22 mouse cellular contexts compared by ENCODE assay signal in genomic region chr1:57684387-57685162, GRCm38 (mm10).
DNase-seq lines count a peak whose midpoint lies in the region; ATAC-seq lines count a peak whose summit lies in the region.
"Had no signal": no experiment of that assay in that cellular context is flagged by ENCODE, and none has a peak within 500 bp of the region (broad histone marks: within the 10 kb centered on the region; RNA-seq: fewer than 3 reads in every experiment).

No protein-coding gene starts in this region.

- H3K4me2 ChIP-seq in limb, embryonic 13.5 days (replicated peaks): peak overlapping the region; percentile 9; the same call in 1 of the 2 replicates
- H3K4me2 ChIP-seq in embryonic facial prominence, embryonic 15.5 days (replicated peaks): no peak overlapping the region
- H3K4me2 ChIP-seq in stomach, embryonic 16.5 days (ENCODE audit: low read depth, low read length): peak overlapping the region; percentile 8; the same call in 1 of the 2 replicates
- H3K4me2 ChIP-seq in liver, embryonic 11.5 days: no peak overlapping the region
- H3K4me2 ChIP-seq: heart, embryonic 13.5 days; hindbrain, embryonic 13.5 days; intestine, embryonic 15.5 days; kidney, embryonic 15.5 days; liver, embryonic 15.5 days; midbrain, embryonic 15.5 days had no signal

- H3K4me3 ChIP-seq in limb, embryonic 13.5 days: no peak overlapping the region
- no peak overlapping the region for H3K4me3 ChIP-seq in limb, embryonic 10.5 days
- H3K4me3 ChIP-seq in embryonic facial prominence, embryonic 15.5 days (replicated peaks): no peak overlapping the region
- H3K4me3 ChIP-seq in stomach, embryonic 16.5 days (replicated peaks; ENCODE audit: low read length): no peak overlapping the region
- H3K4me3 ChIP-seq in liver, embryonic 11.5 days (ENCODE audit: low read depth, low read length): no peak overlapping the region
- H3K4me3 ChIP-seq: heart, embryonic 13.5 days; hindbrain, embryonic 13.5 days; intestine, embryonic 15.5 days; kidney, embryonic 15.5 days; layer of hippocampus, adult 2 months; liver, embryonic 15.5 days; megakaryocyte, embryonic 14.5 days; midbrain, embryonic 15.5 days had no signal

- no peaks in the 10 kb centered on the region for H3K9me3 ChIP-seq in limb, embryonic 13.5 days
- no peaks in the 10 kb centered on the region for H3K9me3 ChIP-seq in limb, embryonic 10.5 days (replicated peaks)
- no peaks in the 10 kb centered on the region for H3K9me3 ChIP-seq in embryonic facial prominence, embryonic 15.5 days (replicated peaks)
- H3K9me3 ChIP-seq in stomach, embryonic 16.5 days (replicated peaks; ENCODE audit: control insufficient read depth, low read length): peaks cover 3% of the 10 kb centered on the region; the same call in 1 of the 2 replicates
- no peaks in the 10 kb centered on the region for H3K9me3 ChIP-seq in liver, embryonic 11.5 days (ENCODE audit: control insufficient read depth, low read length)
- H3K9me3 ChIP-seq: hindbrain, embryonic 13.5 days; intestine, embryonic 15.5 days; kidney, embryonic 15.5 days; liver, embryonic 15.5 days; midbrain, embryonic 15.5 days had no signal

- no peaks in the 10 kb centered on the region for H3K36me3 ChIP-seq in limb, embryonic 13.5 days
- H3K36me3 ChIP-seq in limb, embryonic 10.5 days: no peaks in the 10 kb centered on the region
- H3K36me3 ChIP-seq in embryonic facial prominence, embryonic 15.5 days: no peaks in the 10 kb centered on the region
- no peaks in the 10 kb centered on the region for H3K36me3 ChIP-seq in stomach, embryonic 16.5 days (ENCODE audit: control insufficient read depth, insufficient read depth, low read length)
- no peaks in the 10 kb centered on the region for H3K36me3 ChIP-seq in liver, embryonic 11.5 days (ENCODE audit: control insufficient read depth, insufficient read depth, low read length)
- H3K36me3 ChIP-seq: heart, embryonic 13.5 days; hindbrain, embryonic 13.5 days; intestine, embryonic 15.5 days; kidney, embryonic 15.5 days; liver, embryonic 15.5 days; midbrain, embryonic 15.5 days had no signal

- ATAC-seq in limb, embryonic 13.5 days (ENCODE audit: low FRiP score, low read depth): peak; percentile 59; the same call in 1 of the 2 replicates
- no peak; the same call in 1 of the 2 replicates for ATAC-seq in embryonic facial prominence, embryonic 15.5 days (ENCODE audit: insufficient number of reproducible peaks, low FRiP score, low TSS enrichment, low read depth)
- no peak for ATAC-seq in stomach, embryonic 16.5 days (ENCODE audit: insufficient read depth, low FRiP score)
- ATAC-seq in liver, embryonic 11.5 days (replicated peaks; ENCODE audit: low FRiP score): no peak
- ATAC-seq: forebrain, embryonic 14.5 days; intestine, embryonic 15.5 days; midbrain, embryonic 15.5 days had no signal

- H3K9ac ChIP-seq in limb, embryonic 13.5 days: no peak overlapping the region
- H3K9ac ChIP-seq in embryonic facial prominence, embryonic 15.5 days: no peak overlapping the region
- no peak overlapping the region for H3K9ac ChIP-seq in stomach, embryonic 16.5 days (ENCODE audit: low read length)
- no peak overlapping the region for H3K9ac ChIP-seq in liver, embryonic 11.5 days (ENCODE audit: low read depth, low read length)
- H3K9ac ChIP-seq: heart, embryonic 13.5 days; hindbrain, embryonic 13.5 days; intestine, embryonic 15.5 days; kidney, embryonic 15.5 days; liver, embryonic 15.5 days; midbrain, embryonic 15.5 days had no signal

- no peaks in the 10 kb centered on the region for H3K27me3 ChIP-seq in limb, embryonic 13.5 days
- H3K27me3 ChIP-seq in limb, embryonic 10.5 days (ENCODE audit: low read depth, poor library complexity, severe bottlenecking): no peaks in the 10 kb centered on the region
- no peaks in the 10 kb centered on the region for H3K27me3 ChIP-seq in embryonic facial prominence, embryonic 15.5 days
- no peaks in the 10 kb centered on the region for H3K27me3 ChIP-seq in stomach, embryonic 16.5 days (ENCODE audit: control insufficient read depth, insufficient read depth, low read length)
- H3K27me3 ChIP-seq in liver, embryonic 11.5 days (replicated peaks; ENCODE audit: control insufficient read depth, insufficient read depth, low read length): no peaks in the 10 kb centered on the region
- H3K27me3 ChIP-seq: heart, embryonic 13.5 days; hindbrain, embryonic 13.5 days; intestine, embryonic 15.5 days; kidney, embryonic 15.5 days; liver, embryonic 15.5 days; megakaryocyte, embryonic 14.5 days; midbrain, embryonic 15.5 days had no signal

- WGBS in limb, embryonic 13.5 days: 38% methylated on average over 14 of the region's 14 CpGs
- 76% methylated on average over 14 of the region's 14 CpGs for WGBS in limb, embryonic 10.5 days
- 33% methylated on average over 14 of the region's 14 CpGs for WGBS in embryonic facial prominence, embryonic 15.5 days
- WGBS in stomach, embryonic 16.5 days: 62% methylated on average over 14 of the region's 14 CpGs
- WGBS in liver, embryonic 11.5 days: 78% methylated on average over 14 of the region's 14 CpGs

- DNase-seq in gastrocnemius, postnatal 10 days: peak; percentile 13
- DNase-seq in gastrocnemius, adult 8-10 months (ENCODE audit: low spot score in 2 of 2): no peak
- no peak for DNase-seq in limb, embryonic 10.5 days (ENCODE audit: low spot score)
- DNase-seq in liver, embryonic 11.5 days (ENCODE audit: low spot score): no peak
- DNase-seq: adrenal gland, postnatal 10 days; cerebellum, adult 11-12 months; left cerebral cortex, postnatal 4 days; lung, postnatal 14 days; right cerebral cortex, adult 18-20 months; thymus, postnatal 14 days had no signal

- peak overlapping the region; percentile 69 for H3K27ac ChIP-seq in limb, embryonic 13.5 days
- no peak overlapping the region for H3K27ac ChIP-seq in limb, embryonic 10.5 days
- H3K27ac ChIP-seq in embryonic facial prominence, embryonic 15.5 days (replicated peaks): peak overlapping the region; percentile 56; the same call in 1 of the 2 replicates
- H3K27ac ChIP-seq in stomach, embryonic 16.5 days (ENCODE audit: low read length): peak overlapping the region; percentile 33; the same call in 1 of the 2 replicates
- H3K27ac ChIP-seq in liver, embryonic 11.5 days (ENCODE audit: low read depth, low read length): no peak overlapping the region
- H3K27ac ChIP-seq: heart, embryonic 13.5 days; hindbrain, embryonic 13.5 days; intestine, embryonic 15.5 days; kidney, embryonic 15.5 days; layer of hippocampus, adult 2 months; liver, embryonic 15.5 days; midbrain, embryonic 15.5 days had no signal

- peaks cover 13% of the 10 kb centered on the region for H3K4me1 ChIP-seq in limb, embryonic 13.5 days
- peaks cover 8% of the 10 kb centered on the region; the same call in 1 of the 2 replicates for H3K4me1 ChIP-seq in limb, embryonic 10.5 days
- 0 out of 2 replicates have a peak, but pooled peaks cover 6% of the 10 kb centered on the region for H3K4me1 ChIP-seq in embryonic facial prominence, embryonic 15.5 days
- 0 out of 2 replicates have a peak, but pooled peaks cover 2% of the 10 kb centered on the region for H3K4me1 ChIP-seq in stomach, embryonic 16.5 days (ENCODE audit: control insufficient read depth, insufficient read depth, low read length)
- no peaks in the 10 kb centered on the region for H3K4me1 ChIP-seq in liver, embryonic 11.5 days (replicated peaks; ENCODE audit: control insufficient read depth, insufficient read depth, low read length)
- H3K4me1 ChIP-seq: heart, embryonic 13.5 days; hindbrain, embryonic 13.5 days; intestine, embryonic 15.5 days; kidney, embryonic 15.5 days; liver, embryonic 15.5 days; megakaryocyte, embryonic 14.5 days; midbrain, embryonic 15.5 days had no signal

Comparison
In these comparisons a context has a peak if more than half of its experiments do, and no peak if none do; other contexts are left out.
1. H3K27ac ChIP-seq: peak in limb, embryonic 13.5 days (single experiment), embryonic facial prominence, embryonic 15.5 days (single experiment) and stomach, embryonic 16.5 days (single experiment); none in limb, embryonic 10.5 days (single experiment) and liver, embryonic 11.5 days (single experiment).
2. H3K4me2 ChIP-seq: peak in limb, embryonic 13.5 days (single experiment) and stomach, embryonic 16.5 days (single experiment); none in embryonic facial prominence, embryonic 15.5 days (single experiment) and liver, embryonic 11.5 days (single experiment).